Mouse (Mus musculus): Measurements from ENCODE around the gene Uso1. TPM values are rescaled to one million over a fixed set of nuclear protein-coding genes. Genes with fewer than 3 reads are reported as not detected.

The Uso1 gene
- total and polyA plus RNA-seq, 2 experiments from 2014 or later, result 10.8 to 24.9 TPM

DNA sequence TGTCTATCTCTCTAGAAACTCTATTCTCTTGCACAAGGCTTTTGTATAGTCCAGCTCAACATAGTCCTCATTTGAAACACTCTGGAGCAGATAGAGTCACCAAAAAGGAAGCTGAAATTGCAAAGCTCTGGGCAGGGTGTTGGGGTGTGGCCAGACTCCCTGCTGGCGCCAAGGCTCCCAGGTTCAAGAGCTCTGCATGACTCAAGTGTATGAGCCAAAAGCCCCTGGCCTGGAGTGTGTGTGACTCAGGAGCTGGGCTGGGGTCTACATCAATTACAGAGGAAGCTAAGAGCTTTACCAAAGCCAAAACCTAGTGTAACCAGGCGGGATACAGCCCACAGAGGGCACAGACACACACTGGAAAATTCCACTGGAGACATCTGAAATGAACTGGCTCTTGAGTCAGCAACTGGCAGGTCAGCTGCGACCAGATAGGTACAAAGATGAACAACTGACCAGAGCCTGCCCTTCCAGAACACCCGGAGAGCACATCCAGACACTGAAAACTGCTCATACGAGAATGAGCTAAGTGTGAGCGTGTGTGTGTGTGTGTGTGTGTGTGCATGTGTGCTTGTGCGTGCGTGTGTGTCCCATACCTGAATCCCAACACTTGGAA lies 82.7 kb downstream of the Uso1 start:
- Histone ChIP-seq H3K27me3 (ENCODE audit: control insufficient read depth, insufficient read depth, low read length) (no peaks in the 10 kb centered on the region), H3K36me3 (replicated peaks; ENCODE audit: control insufficient read depth, insufficient read depth, low read length) (no peaks in the 10 kb centered on the region), H3K27ac (ENCODE audit: low read depth) (no peak overlapping the region), H3K9me3 (replicated peaks; ENCODE audit: control insufficient read depth, low read length) (no peaks in the 10 kb centered on the region), H3K4me2 (ENCODE audit: low read depth, low read length) (no peak overlapping the region), H3K4me3 (ENCODE audit: low read depth, low read length) (no peak overlapping the region), H3K4me1 (ENCODE audit: control insufficient read depth, insufficient read depth) (no peaks in the 10 kb centered on the region), H3K9ac (replicated peaks; ENCODE audit: low read depth, low read length) (no peak overlapping the region)
- whole genome bisulfite sequencing, result 83% methylated on average over 8 of the region's 8 CpGs
- TF ChIP-seq EP300 (IDR thresholded peaks at IDR 0.05; ENCODE audit: low read depth) (no peak), CTCF (IDR thresholded peaks at IDR 0.05; ENCODE audit: low read depth) (no peak)
- DNase-seq (ENCODE audit: low spot score), result no peak
- no peak for ATAC-seq (ENCODE audit: insufficient read depth, low read depth)

GRCm38 (mm10) chr5:92227782-92228181 lies 90.0 kb downstream of the Uso1 start:
- H3K9ac ChIP-seq (replicated peaks; ENCODE audit: low read depth, low read length), result no peak overlapping the region
- H3K4me1 ChIP-seq (ENCODE audit: control insufficient read depth, insufficient read depth), result no peaks in the 10 kb centered on the region
- no peak overlapping the region for H3K4me3 ChIP-seq (ENCODE audit: low read depth, low read length)
- no peak overlapping the region for H3K4me2 ChIP-seq (ENCODE audit: low read depth, low read length)
- ATAC-seq (ENCODE audit: insufficient read depth, low read depth), result no peak
- H3K9me3 ChIP-seq (replicated peaks; ENCODE audit: control insufficient read depth, low read length), result no peaks in the 10 kb centered on the region
- 76% methylated on average over 7 of the region's 7 CpGs for WGBS
- no peaks in the 10 kb centered on the region for H3K36me3 ChIP-seq (replicated peaks; ENCODE audit: control insufficient read depth, insufficient read depth, low read length)
- TF ChIP-seq EP300 (IDR thresholded peaks at IDR 0.05; ENCODE audit: low read depth) (no peak), CTCF (IDR thresholded peaks at IDR 0.05; ENCODE audit: low read depth) (no peak)
- H3K27me3 ChIP-seq (ENCODE audit: control insufficient read depth, insufficient read depth, low read length), result no peaks in the 10 kb centered on the region
- no peak overlapping the region for H3K27ac ChIP-seq (ENCODE audit: low read depth)
- no peak for DNase-seq (ENCODE audit: low spot score)

DNA sequence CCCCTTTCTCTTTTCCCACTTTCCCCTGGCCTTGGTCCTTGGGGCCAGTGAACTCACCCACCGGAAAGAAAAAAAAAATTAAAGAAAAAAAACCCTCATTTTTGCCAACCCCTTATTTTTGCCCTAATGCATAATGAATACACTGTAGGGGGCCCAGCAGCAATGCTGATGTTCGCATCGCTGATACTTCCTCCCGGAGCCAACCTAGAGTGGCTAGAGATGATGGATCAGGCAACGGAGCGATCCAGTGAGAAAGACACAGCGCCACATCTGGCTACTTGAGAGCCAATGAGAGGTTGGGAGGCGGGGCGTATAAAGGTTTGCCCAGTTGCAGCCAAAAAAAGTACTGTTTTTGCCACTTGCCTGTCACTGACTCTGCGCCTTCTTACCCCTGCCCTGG lies 91.0 kb downstream of the Uso1 start:
- Histone ChIP-seq H3K36me3 (replicated peaks; ENCODE audit: control insufficient read depth, insufficient read depth, low read length) (no peaks in the 10 kb centered on the region), H3K9ac (replicated peaks; ENCODE audit: low read depth, low read length) (no peak overlapping the region), H3K4me2 (ENCODE audit: low read depth, low read length) (no peak overlapping the region), H3K27ac (ENCODE audit: low read depth) (no peak overlapping the region), H3K27me3 (ENCODE audit: control insufficient read depth, insufficient read depth, low read length) (no peaks in the 10 kb centered on the region), H3K9me3 (replicated peaks; ENCODE audit: control insufficient read depth, low read length) (no peaks in the 10 kb centered on the region), H3K4me1 (ENCODE audit: control insufficient read depth, insufficient read depth) (no peaks in the 10 kb centered on the region), H3K4me3 (ENCODE audit: low read depth, low read length) (no peak overlapping the region)
- TF ChIP-seq CTCF (IDR thresholded peaks at IDR 0.05; ENCODE audit: low read depth) (no peak), EP300 (IDR thresholded peaks at IDR 0.05; ENCODE audit: low read depth) (no peak)
- 29% methylated on average over 10 of the region's 10 CpGs for WGBS
- no peak for ATAC-seq (ENCODE audit: insufficient read depth, low read depth)
- no peak for DNase-seq (ENCODE audit: low spot score)

DNA sequence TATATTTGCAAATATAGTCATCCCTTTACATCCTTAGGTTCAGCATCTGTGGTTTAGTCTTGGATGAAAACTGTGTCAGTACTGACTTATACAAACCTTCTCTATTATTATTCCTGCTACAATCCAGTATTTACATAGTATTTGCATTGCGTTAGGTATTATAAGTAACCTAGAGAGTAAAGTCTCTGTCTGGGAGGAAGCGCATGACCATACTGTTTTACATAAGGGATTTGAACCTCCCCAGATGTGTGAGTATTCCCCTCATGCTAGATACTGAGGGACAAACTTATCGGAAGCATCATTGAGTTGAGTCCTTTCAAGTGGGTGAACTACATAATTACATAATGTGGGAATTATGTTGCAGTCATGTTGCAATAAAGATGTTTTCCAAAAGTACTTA lies 91.8 kb downstream of the Uso1 start:
- Histone ChIP-seq H3K27me3 (ENCODE audit: control insufficient read depth, insufficient read depth, low read length) (no peaks in the 10 kb centered on the region), H3K4me3 (ENCODE audit: low read depth, low read length) (no peak overlapping the region), H3K9ac (replicated peaks; ENCODE audit: low read depth, low read length) (no peak overlapping the region), H3K36me3 (replicated peaks; ENCODE audit: control insufficient read depth, insufficient read depth, low read length) (no peaks in the 10 kb centered on the region), H3K9me3 (replicated peaks; ENCODE audit: control insufficient read depth, low read length) (no peaks in the 10 kb centered on the region), H3K4me1 (ENCODE audit: control insufficient read depth, insufficient read depth) (no peaks in the 10 kb centered on the region), H3K27ac (ENCODE audit: low read depth) (no peak overlapping the region), H3K4me2 (ENCODE audit: low read depth, low read length) (no peak overlapping the region)
- WGBS, result 92% methylated on average over 3 of the region's 3 CpGs
- no peak for DNase-seq (ENCODE audit: low spot score)
- ATAC-seq (ENCODE audit: insufficient read depth, low read depth), result no peak
- TF ChIP-seq EP300 (IDR thresholded peaks at IDR 0.05; ENCODE audit: low read depth) (no peak), CTCF (IDR thresholded peaks at IDR 0.05; ENCODE audit: low read depth) (no peak)

DNA sequence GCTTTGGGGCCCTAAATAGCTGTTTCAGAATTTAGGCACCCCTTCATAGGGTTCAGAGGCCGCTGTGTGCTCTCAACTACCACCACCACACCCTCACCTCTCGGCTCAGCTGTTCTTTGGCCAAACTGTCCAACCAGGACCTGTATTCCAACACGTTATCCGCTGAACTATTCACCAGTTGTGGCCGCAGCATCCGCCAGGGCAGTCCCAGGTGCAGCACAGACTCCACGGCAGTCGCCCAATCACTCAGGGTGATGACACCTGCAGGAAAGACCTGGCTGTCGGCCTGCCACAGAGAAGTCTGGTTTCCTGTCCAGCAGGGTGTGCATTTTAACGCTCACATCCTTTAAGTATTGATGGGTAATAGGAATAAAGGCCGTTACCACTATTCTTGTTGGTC lies 92.6 kb downstream of the Uso1 start:
- no peak overlapping the region for H3K9ac ChIP-seq (replicated peaks; ENCODE audit: low read depth, low read length)
- H3K27ac ChIP-seq (ENCODE audit: low read depth), result no peak overlapping the region
- no peaks in the 10 kb centered on the region for H3K36me3 ChIP-seq (replicated peaks; ENCODE audit: control insufficient read depth, insufficient read depth, low read length)
- DNase-seq (ENCODE audit: low spot score) (no peak), ATAC-seq (ENCODE audit: insufficient read depth, low read depth) (no peak)
- 73% methylated on average over 11 of the region's 11 CpGs for WGBS
- no peaks in the 10 kb centered on the region for H3K27me3 ChIP-seq (ENCODE audit: control insufficient read depth, insufficient read depth, low read length)
- H3K4me1 ChIP-seq (ENCODE audit: control insufficient read depth, insufficient read depth), result no peaks in the 10 kb centered on the region
- no peaks in the 10 kb centered on the region for H3K9me3 ChIP-seq (replicated peaks; ENCODE audit: control insufficient read depth, low read length)
- H3K4me3 ChIP-seq (ENCODE audit: low read depth, low read length), result no peak overlapping the region
- no peak for TF ChIP-seq CTCF (IDR thresholded peaks at IDR 0.05; ENCODE audit: low read depth)
- no peak for TF ChIP-seq EP300 (IDR thresholded peaks at IDR 0.05; ENCODE audit: low read depth)
- no peak overlapping the region for H3K4me2 ChIP-seq (ENCODE audit: low read depth, low read length)

GRCm38 (mm10) chr5:92231836-92232235 lies 94.1 kb downstream of the Uso1 start:
- Histone ChIP-seq H3K9ac (replicated peaks; ENCODE audit: low read depth, low read length) (no peak overlapping the region), H3K4me2 (ENCODE audit: low read depth, low read length) (no peak overlapping the region), H3K36me3 (replicated peaks; ENCODE audit: control insufficient read depth, insufficient read depth, low read length) (no peaks in the 10 kb centered on the region), H3K4me1 (ENCODE audit: control insufficient read depth, insufficient read depth) (no peaks in the 10 kb centered on the region), H3K4me3 (ENCODE audit: low read depth, low read length) (no peak overlapping the region), H3K27ac (ENCODE audit: low read depth) (no peak overlapping the region), H3K27me3 (ENCODE audit: control insufficient read depth, insufficient read depth, low read length) (no peaks in the 10 kb centered on the region), H3K9me3 (replicated peaks; ENCODE audit: control insufficient read depth, low read length) (no peaks in the 10 kb centered on the region)
- ATAC-seq (ENCODE audit: insufficient read depth, low read depth), result no peak
- TF ChIP-seq EP300 (IDR thresholded peaks at IDR 0.05; ENCODE audit: low read depth) (no peak), CTCF (IDR thresholded peaks at IDR 0.05; ENCODE audit: low read depth) (no peak)
- 79% methylated on average over 10 of the region's 10 CpGs for WGBS
- DNase-seq (ENCODE audit: low spot score), result no peak
